Mouse (Mus musculus) kidney, postnatal 25 days (tissue): ENCODE results near the gene Abhd5.

Source experiments
- DNase-seq, 2 experiments: peaks; one replicate each; pipeline ENCODE4 v3.0.0; 2021; ENCODE audit warnings: mixed read lengths in 2 of 2

The Abhd5 gene

GRCm38 (mm10) chr9:122416617-122417016 is 65.2 kb downstream of the Abhd5 start:
- no peak for DNase-seq

- no peak for DNase-seq
These were observed 68.9 kb downstream of the Abhd5 start for GRCm38 (mm10) chr9:122420195-122420756.

GRCm38 (mm10) chr9:122420772-122421764 is 69.7 kb downstream of the Abhd5 start:
- peak; percentile 59 to 79 for DNase-seq

GRCm38 (mm10) chr9:122421911-122422310 is 70.5 kb downstream of the Abhd5 start:
- no peak for DNase-seq

GRCm38 (mm10) chr9:122422706-122423105 is 71.3 kb downstream of the Abhd5 start:
- no peak for DNase-seq

GRCm38 (mm10) chr9:122423146-122423545 is 71.7 kb downstream of the Abhd5 start:
- DNase-seq: no peak

- DNase-seq: peak in 1 of 2 experiments; percentile 37
These were observed 73.7 kb downstream of the Abhd5 start for GRCm38 (mm10) chr9:122424941-122425608.

- DNase-seq: no peak
These were observed 77.7 kb downstream of the Abhd5 start for GRCm38 (mm10) chr9:122429058-122429649.

GRCm38 (mm10) chr9:122429685-122430084 is 78.3 kb downstream of the Abhd5 start:
- DNase-seq: no peak
